Mouse (Mus musculus): Measurements from ENCODE around the gene Hnf4a.

- TF ChIP-seq ZC3H11A (IDR thresholded peaks at IDR 0.05; ENCODE audit: low read depth, low read length) (no peak), CTCF (conservative IDR thresholded peaks at IDR 0.05 in 1 of 2, IDR thresholded peaks at IDR 0.05 in 1 of 2; ENCODE audit: low read depth in 2 of 2, low read length in 2 of 2) (no peak), EP300 (IDR thresholded peaks at IDR 0.05; ENCODE audit: low read length) (no peak), POLR2A (IDR thresholded peaks at IDR 0.05; ENCODE audit: low read depth, low read length) (no peak), SIN3A (IDR thresholded peaks at IDR 0.05; ENCODE audit: low read length) (no peak), USF1 (IDR thresholded peaks at IDR 0.05; ENCODE audit: low read depth, low read length) (no peak)
Observed at GRCm38 (mm10) chr2:163463998-163464397, 42.6 kb upstream of the Hnf4a start.
